Mouse (Mus musculus) lung, postnatal 0 days (tissue): ENCODE measurements around the gene Olfr1380.
"Not testable (repeated sequence)": the region's sequence is repeated elsewhere in the genome, so short reads cannot be mapped to it uniquely, and the experiment has no call there.

Experiments used
- CTCF ChIP-seq: IDR thresholded peaks from 2 replicates; pipeline ENCODE4 v1.5.1; 2016; ENCODE audit warnings: antibody characterized with exemption, mild to moderate bottlenecking
- EP300 ChIP-seq: IDR thresholded peaks from 2 replicates; pipeline ENCODE4 v1.6.1; 2016; ENCODE audit warnings: antibody characterized with exemption, mild to moderate bottlenecking, control low read depth

- TF ChIP-seq CTCF, EP300: not testable (repeated sequence)
Measured at GRCm38 (mm10) chr11:49608938-49609867, 52.5 kb downstream of the Olfr1380 start, which contains the start of gene Flt4.
